Mouse (Mus musculus) heart, embryonic 15.5 days (tissue): Measurements from ENCODE around the gene Zfp827. TPM values are rescaled to one million over a fixed set of nuclear protein-coding genes. Genes with fewer than 3 reads are reported as not detected.

ENCODE experiments used
- ATAC-seq: fragments of 200-750 bp; cut with Nextera tagmentation; replicated peaks from 2 replicates; pipeline ENCODE4 v1.8.0; 2017; ENCODE audit warnings: low read depth, moderate TSS enrichment; ENCODE audit not compliant: insufficient number of reproducible peaks, insufficient read depth, low FRiP score
- H3K27ac ChIP-seq: fragments of 300-500 bp; sonication (generic); 2 replicates; pipeline ENCODE4 v1.5.1; 2015; ENCODE audit warnings: mild to moderate bottlenecking, inconsistent platforms
- H3K27me3 ChIP-seq: fragments of 300-500 bp; sonication (generic); 2 replicates; pipeline ENCODE4 v1.6.1; 2015; ENCODE audit warnings: inconsistent platforms
- H3K36me3 ChIP-seq: fragments of 300-500 bp; sonication (generic); 2 replicates; pipeline ENCODE4 v1.6.1; 2015; ENCODE audit warnings: mild to moderate bottlenecking, inconsistent platforms
- H3K4me1 ChIP-seq: fragments of 300-500 bp; sonication (generic); replicated peaks from 2 replicates; pipeline ENCODE4 v1.6.1; 2015; ENCODE audit warnings: inconsistent platforms
- H3K4me2 ChIP-seq: fragments of 300-500 bp; sonication (generic); 2 replicates; pipeline ENCODE4 v1.6.1; 2015; ENCODE audit warnings: inconsistent platforms, mild to moderate bottlenecking, moderate library complexity
- H3K4me3 ChIP-seq: fragments of 300-500 bp; sonication (generic); 2 replicates; pipeline ENCODE4 v1.5.1; 2015; ENCODE audit warnings: mild to moderate bottlenecking, inconsistent platforms
- H3K9ac ChIP-seq: fragments of 300-500 bp; sonication (generic); 2 replicates; pipeline ENCODE4 v1.6.1; 2015; ENCODE audit warnings: mild to moderate bottlenecking, inconsistent platforms
- H3K9me3 ChIP-seq: fragments of 300-500 bp; sonication (generic); replicated peaks from 2 replicates; pipeline ENCODE4 v1.6.1; 2016; ENCODE audit warnings: inconsistent platforms
- WGBS: fragments of 180-500 bp; shearing (Covaris S2); methylation state at CpG from one replicate; pipeline ENCODE4 v1.1.7; 2015; ENCODE audit warnings: mixed read lengths; 5-methylcytosine and 5-hydroxymethylcytosine counted together
- polyA plus RNA-seq: library from polyadenylated mRNA; unstranded; fragments of >200 nt; fragmentation: Nextera tagmentation; extraction: Ambion mirVana; gene quantifications from 2 replicates; pipeline ENCODE4 v1.2.1, GENCODE M21; 2015

Zfp827 gene
- polyA plus RNA-seq, 1 experiment from 2014 or later, result 5.4 TPM

DNA sequence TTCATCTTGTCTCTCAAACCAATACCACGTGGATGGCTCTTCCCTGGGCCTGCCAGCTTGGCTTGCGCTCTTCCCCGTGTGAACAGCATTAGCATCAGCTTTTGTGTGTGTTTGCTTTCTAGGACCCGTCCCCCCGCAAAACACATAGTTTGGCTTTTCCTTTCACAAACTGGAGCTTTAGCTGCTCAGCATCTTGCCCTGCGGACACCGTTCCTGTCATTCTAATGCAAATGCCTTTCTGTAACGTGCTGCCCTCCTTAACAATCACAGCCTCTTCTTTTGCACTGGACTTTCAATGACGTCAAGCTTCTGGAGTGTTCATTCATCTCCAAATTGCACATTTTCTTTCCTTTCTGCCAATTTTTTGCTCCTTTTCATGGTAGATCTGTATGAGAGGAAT lies 196.1 kb downstream of the Zfp827 start:
- 88% methylated on average over 9 of the region's 9 CpGs for WGBS
- H3K4me2 ChIP-seq, result no peak overlapping the region
- no peak for ATAC-seq
- H3K4me1 ChIP-seq, result peaks cover 13% of the 10 kb centered on the region
- H3K4me3 ChIP-seq, result no peak overlapping the region
- no peaks in the 10 kb centered on the region for H3K9me3 ChIP-seq
- no peak overlapping the region for H3K9ac ChIP-seq
- no peak overlapping the region for H3K27ac ChIP-seq
- H3K27me3 ChIP-seq, result no peaks in the 10 kb centered on the region
- no peaks in the 10 kb centered on the region for H3K36me3 ChIP-seq

DNA sequence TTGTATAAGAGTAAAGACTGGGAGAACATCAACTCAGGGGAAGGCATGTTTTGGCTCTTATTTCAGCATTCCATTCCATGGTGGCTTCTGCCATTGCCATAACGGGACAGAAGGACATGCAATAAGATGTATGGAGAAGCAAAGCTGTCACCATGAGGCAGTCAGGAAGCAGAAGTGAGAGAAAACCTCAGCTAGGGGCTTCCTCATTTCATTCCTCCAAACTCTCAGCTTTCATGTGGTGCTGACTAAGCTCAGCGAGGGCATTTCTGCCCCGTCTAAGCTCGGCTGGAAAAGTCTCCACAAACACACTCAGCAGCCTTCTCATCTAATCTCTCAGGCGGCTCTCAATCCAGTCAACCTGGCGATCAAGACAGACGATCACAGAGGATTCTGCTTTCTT lies 197.3 kb downstream of the Zfp827 start:
- ATAC-seq, result no peak
- 64% methylated on average over 7 of the region's 7 CpGs for WGBS
- Histone ChIP-seq H3K9me3 (no peaks in the 10 kb centered on the region), H3K9ac (no peak overlapping the region), H3K36me3 (no peaks in the 10 kb centered on the region), H3K4me3 (no peak overlapping the region), H3K4me2 (no peak overlapping the region), H3K4me1 (peaks cover 13% of the 10 kb centered on the region), H3K27ac (no peak overlapping the region), H3K27me3 (no peaks in the 10 kb centered on the region)

DNA sequence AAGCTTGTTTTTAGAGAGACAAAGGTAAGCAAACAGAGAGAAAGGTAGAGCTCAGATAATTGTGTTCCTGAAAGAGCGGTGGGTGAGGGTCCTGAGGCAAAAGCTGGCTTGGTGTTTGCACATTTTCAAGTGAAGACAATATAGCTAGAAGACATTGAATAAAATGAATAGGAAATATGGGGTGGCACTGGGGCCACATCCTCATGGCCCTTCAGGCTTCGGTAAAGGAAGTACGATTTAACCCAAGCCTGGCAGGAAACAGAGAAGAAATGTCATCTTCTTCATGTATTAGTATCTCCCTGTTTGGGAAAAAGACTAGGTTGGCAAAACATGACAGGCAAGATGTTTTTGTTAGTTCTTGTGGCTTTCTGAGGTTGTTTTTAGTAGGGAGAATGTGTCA lies 197.8 kb downstream of the Zfp827 start:
- Histone ChIP-seq H3K9ac (no peak overlapping the region), H3K27ac (no peak overlapping the region), H3K4me1 (peaks cover 13% of the 10 kb centered on the region), H3K4me2 (no peak overlapping the region), H3K4me3 (no peak overlapping the region), H3K9me3 (no peaks in the 10 kb centered on the region), H3K27me3 (no peaks in the 10 kb centered on the region), H3K36me3 (no peaks in the 10 kb centered on the region)
- ATAC-seq, result no peak
- WGBS, result 87% methylated on average over 3 of the region's 3 CpGs

DNA sequence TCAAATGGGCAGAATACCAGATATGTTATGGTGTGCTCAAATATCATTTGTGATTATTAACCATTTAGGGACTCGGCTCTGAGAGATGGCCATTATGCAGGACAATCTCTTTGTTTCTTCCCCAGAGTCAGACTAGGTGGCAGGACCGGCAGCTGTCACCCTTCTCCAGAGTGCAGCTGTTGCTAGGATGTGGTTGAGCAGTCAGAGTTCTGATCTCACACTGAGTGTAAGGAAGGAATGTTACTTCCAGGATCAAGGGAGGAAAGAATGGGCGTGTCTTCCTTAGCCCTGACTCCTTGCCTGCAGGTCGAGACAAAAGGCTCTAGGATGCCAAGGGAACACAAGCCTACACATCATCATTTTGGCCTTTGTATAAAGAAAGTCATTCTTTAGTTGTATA lies 199.0 kb downstream of the Zfp827 start:
- no peak for ATAC-seq

DNA sequence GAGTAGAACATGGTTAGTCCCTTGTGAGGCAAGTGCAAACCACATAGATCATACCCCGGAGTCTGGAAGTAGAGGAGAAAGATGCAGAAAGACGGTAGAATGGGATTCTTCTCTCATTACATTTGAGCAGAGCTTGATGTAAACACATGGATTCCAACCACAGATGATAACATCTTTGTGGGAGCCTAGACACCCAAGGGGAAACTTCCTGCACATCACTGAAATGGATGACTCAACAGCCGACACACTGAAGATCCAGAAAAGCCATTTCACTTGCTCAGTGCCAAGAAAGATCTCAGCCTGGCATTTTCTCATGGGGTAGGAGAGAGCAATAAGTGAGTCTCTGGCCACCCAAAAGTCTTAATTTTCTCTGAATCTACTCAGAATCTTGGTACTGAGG lies 199.7 kb downstream of the Zfp827 start:
- H3K36me3 ChIP-seq, result no peaks in the 10 kb centered on the region
- no peaks in the 10 kb centered on the region for H3K27me3 ChIP-seq
- no peak overlapping the region for H3K9ac ChIP-seq
- 90% methylated on average over 3 of the region's 3 CpGs for WGBS
- no peak overlapping the region for H3K4me3 ChIP-seq
- H3K4me1 ChIP-seq, result peaks cover 2% of the 10 kb centered on the region
- H3K9me3 ChIP-seq, result no peaks in the 10 kb centered on the region
- ATAC-seq, result no peak
- H3K4me2 ChIP-seq, result no peak overlapping the region
- no peak overlapping the region for H3K27ac ChIP-seq

More for the DNA sequence above, 199.0 kb downstream of the Zfp827 start:
- WGBS, result 74% methylated on average over 4 of the region's 4 CpGs
- Histone ChIP-seq H3K36me3 (no peaks in the 10 kb centered on the region), H3K9me3 (no peaks in the 10 kb centered on the region), H3K27me3 (no peaks in the 10 kb centered on the region), H3K4me3 (no peak overlapping the region), H3K4me2 (no peak overlapping the region), H3K27ac (no peak overlapping the region), H3K4me1 (peaks cover 10% of the 10 kb centered on the region), H3K9ac (no peak overlapping the region)

DNA sequence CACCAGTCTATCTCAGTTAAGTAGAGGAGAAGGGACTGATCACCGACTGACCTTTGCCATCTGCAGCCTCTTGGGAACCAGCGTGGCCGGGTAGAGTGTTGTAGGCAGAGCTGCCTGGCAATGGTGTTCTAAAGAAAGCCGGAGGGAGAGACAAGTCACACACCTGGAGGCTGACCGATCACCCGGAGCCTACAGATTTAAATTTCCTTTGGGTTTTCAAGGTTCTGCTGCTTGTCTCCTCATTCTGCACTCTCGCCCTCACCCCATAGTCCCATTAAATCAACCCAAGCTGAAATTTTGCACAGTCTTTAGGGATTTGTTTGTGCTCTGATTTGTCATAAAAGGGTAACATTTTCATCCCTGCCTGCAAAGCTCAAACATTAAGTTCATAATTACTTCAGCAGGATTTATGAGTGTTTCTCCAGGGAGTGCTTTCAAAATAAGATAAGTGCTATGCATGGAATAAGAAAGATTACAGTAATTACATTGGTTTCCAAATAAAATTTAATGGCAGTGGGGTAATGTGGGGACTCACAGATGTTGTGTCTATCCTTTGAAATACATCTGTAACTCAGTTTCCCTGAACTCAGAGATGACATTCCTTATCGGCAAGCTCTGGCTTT lies 201.1 kb downstream of the Zfp827 start:
- no peak overlapping the region for H3K4me3 ChIP-seq
- H3K27ac ChIP-seq, result no peak overlapping the region
- no peak overlapping the region for H3K4me2 ChIP-seq
- H3K27me3 ChIP-seq, result no peaks in the 10 kb centered on the region
- H3K9me3 ChIP-seq, result no peaks in the 10 kb centered on the region
- no peaks in the 10 kb centered on the region for H3K36me3 ChIP-seq
- no peaks in the 10 kb centered on the region for H3K4me1 ChIP-seq
- ATAC-seq, result no peak
- 80% methylated on average over 8 of the region's 8 CpGs for WGBS
- no peak overlapping the region for H3K9ac ChIP-seq

DNA sequence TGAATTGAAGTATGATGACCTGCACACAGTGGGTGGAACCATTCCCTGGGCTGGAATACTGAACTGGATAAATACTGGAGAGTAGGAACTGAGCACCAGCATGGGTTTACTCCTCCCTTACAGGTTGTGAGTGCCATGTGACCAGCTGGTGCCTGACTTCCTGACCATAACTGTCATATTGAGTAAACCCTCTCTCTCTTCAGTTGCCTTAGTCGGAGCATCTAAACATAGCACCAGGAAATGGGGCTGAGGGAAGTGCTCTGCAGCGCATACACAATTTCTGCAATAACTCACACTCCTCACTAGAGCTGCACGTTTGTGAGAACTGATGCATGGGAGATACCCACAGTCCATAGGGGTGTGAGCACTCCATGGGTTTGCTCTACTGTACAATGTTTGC lies 211.1 kb downstream of the Zfp827 start:
- no peak for ATAC-seq
- H3K4me2 ChIP-seq, result no peak overlapping the region
- H3K9me3 ChIP-seq, result no peaks in the 10 kb centered on the region
- H3K36me3 ChIP-seq, result no peaks in the 10 kb centered on the region
- 63% methylated on average over 3 of the region's 3 CpGs for WGBS
- no peak overlapping the region for H3K9ac ChIP-seq
- no peak overlapping the region for H3K27ac ChIP-seq
- H3K27me3 ChIP-seq, result no peaks in the 10 kb centered on the region
- no peaks in the 10 kb centered on the region for H3K4me1 ChIP-seq
- H3K4me3 ChIP-seq, result no peak overlapping the region

DNA sequence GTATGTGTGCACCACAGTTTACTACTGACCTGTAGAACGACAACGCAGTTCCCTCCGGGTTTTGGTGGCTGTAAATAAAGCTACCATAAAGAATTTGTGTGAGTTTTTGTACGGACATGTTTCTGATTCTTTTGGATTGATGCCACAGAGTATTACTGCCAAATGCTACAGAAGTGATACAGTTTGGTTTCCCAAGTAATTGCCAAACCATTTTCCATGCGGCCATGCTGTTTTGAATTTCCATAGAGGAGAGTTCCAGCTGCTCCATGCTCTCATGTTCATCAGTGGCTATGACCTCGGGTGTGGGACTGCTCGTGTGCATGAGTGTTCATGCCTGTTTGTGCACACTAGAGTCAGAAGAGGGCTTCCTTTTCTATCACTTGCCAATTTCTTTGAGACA lies 211.8 kb downstream of the Zfp827 start:
- H3K4me3 ChIP-seq, result no peak overlapping the region
- no peaks in the 10 kb centered on the region for H3K9me3 ChIP-seq
- H3K27me3 ChIP-seq, result no peaks in the 10 kb centered on the region
- H3K9ac ChIP-seq, result no peak overlapping the region
- no peak overlapping the region for H3K27ac ChIP-seq
- 66% methylated on average over 7 of the region's 7 CpGs for WGBS
- no peak for ATAC-seq
- no peaks in the 10 kb centered on the region for H3K4me1 ChIP-seq
- no peaks in the 10 kb centered on the region for H3K36me3 ChIP-seq
- no peak overlapping the region for H3K4me2 ChIP-seq

Other genes with a start within 250 kb of the Zfp827 start
- gene Lsm6, start 207.3 kb upstream of the Zfp827 start, polyA plus RNA-seq, result 146 and 155 TPM in 2 replicates
- not detected in 2 replicates for gene 1700011L22Rik, start 220.1 kb downstream of the Zfp827 start, polyA plus RNA-seq